Mouse (Mus musculus): ENCODE measurements around the gene Rtn4rl1.
"Not testable (repeated sequence)": the region's sequence is repeated elsewhere in the genome, so short reads cannot be mapped to it uniquely, and the experiment has no call there.

Gene Rtn4rl1

GRCm38 (mm10) chr11:75278115-75278514 lies 84.5 kb downstream of the Rtn4rl1 start:
- no peak for DNase-seq (ENCODE audit: low spot score)

- DNase-seq (ENCODE audit: low spot score) = no peak
Measured at GRCm38 (mm10) chr11:75279013-75279341, 85.4 kb downstream of the Rtn4rl1 start.

- peak; percentile 16 for DNase-seq (ENCODE audit: low spot score)
Measured at GRCm38 (mm10) chr11:75279342-75280065, 85.9 kb downstream of the Rtn4rl1 start.

GRCm38 (mm10) chr11:75280066-75280410 lies 86.5 kb downstream of the Rtn4rl1 start:
- no peak for DNase-seq (ENCODE audit: low spot score)

- no peak for DNase-seq (ENCODE audit: low spot score)
Measured at GRCm38 (mm10) chr11:75280435-75281001, 86.9 kb downstream of the Rtn4rl1 start.

- no peak for DNase-seq (ENCODE audit: low spot score)
Measured at GRCm38 (mm10) chr11:75281380-75282256, 88.0 kb downstream of the Rtn4rl1 start.

- peak; percentile 29 for DNase-seq (ENCODE audit: low spot score)
Measured at GRCm38 (mm10) chr11:75282496-75283120, 89.0 kb downstream of the Rtn4rl1 start.

- not testable (repeated sequence) for DNase-seq (ENCODE audit: low spot score)
Measured at GRCm38 (mm10) chr11:75283784-75284183, 90.2 kb downstream of the Rtn4rl1 start.

- DNase-seq (ENCODE audit: low spot score) = no peak
Measured at GRCm38 (mm10) chr11:75285893-75286467, 92.4 kb downstream of the Rtn4rl1 start.

- no peak for DNase-seq (ENCODE audit: low spot score)
Measured at GRCm38 (mm10) chr11:75286868-75287267, 93.3 kb downstream of the Rtn4rl1 start.

- DNase-seq (ENCODE audit: low spot score) = no peak
Measured at GRCm38 (mm10) chr11:75287940-75288339, 94.4 kb downstream of the Rtn4rl1 start.

GRCm38 (mm10) chr11:75288517-75288916 lies 94.9 kb downstream of the Rtn4rl1 start:
- DNase-seq (ENCODE audit: low spot score) = no peak

- DNase-seq (ENCODE audit: low spot score) = no peak
Measured at GRCm38 (mm10) chr11:75289120-75289519, 95.5 kb downstream of the Rtn4rl1 start.

GRCm38 (mm10) chr11:75290566-75291271 lies 97.1 kb downstream of the Rtn4rl1 start:
- peak; percentile 70 for DNase-seq (ENCODE audit: low spot score)

- DNase-seq (ENCODE audit: low spot score) = no peak
Measured at GRCm38 (mm10) chr11:75291389-75292215, 98.0 kb downstream of the Rtn4rl1 start.

- no peak for DNase-seq (ENCODE audit: low spot score)
Measured at GRCm38 (mm10) chr11:75292281-75292680, 98.7 kb downstream of the Rtn4rl1 start.

GRCm38 (mm10) chr11:75293852-75294361 lies 100.3 kb downstream of the Rtn4rl1 start:
- no peak for DNase-seq (ENCODE audit: low spot score)

GRCm38 (mm10) chr11:75294862-75295261 lies 101.3 kb downstream of the Rtn4rl1 start:
- no peak for DNase-seq (ENCODE audit: low spot score)

GRCm38 (mm10) chr11:75295534-75295933 lies 102.0 kb downstream of the Rtn4rl1 start:
- DNase-seq (ENCODE audit: low spot score) = not testable (repeated sequence)

GRCm38 (mm10) chr11:75296406-75297005 lies 102.9 kb downstream of the Rtn4rl1 start:
- DNase-seq (ENCODE audit: low spot score) = no peak

All from spleen, adult 12 weeks (tissue).